Mouse (Mus musculus) midbrain, embryonic 16.5 days (tissue): ENCODE measurements around the gene Ap2s1. TPM values are rescaled to one million over a fixed set of nuclear protein-coding genes. Genes with fewer than 3 reads are reported as not detected.
"Not testable (repeated sequence)": the region's sequence is repeated elsewhere in the genome, so short reads cannot be mapped to it uniquely, and the experiment has no call there.

ENCODE experiments used
- ATAC-seq: fragments of 200-750 bp; cut with Nextera tagmentation; 2 replicates; pipeline ENCODE4 v1.8.0; 2017; ENCODE audit warnings: moderate TSS enrichment
- H3K27ac ChIP-seq: fragments of 300-500 bp; sonication (generic); 2 replicates; pipeline ENCODE4 v1.5.1; 2014; ENCODE audit warnings: mild to moderate bottlenecking, low read length, mixed read lengths
- H3K27me3 ChIP-seq: fragments of 300-500 bp; sonication (generic); 2 replicates; pipeline ENCODE4 v1.6.1; 2014; ENCODE audit warnings: low read depth, low read length, mixed read lengths; ENCODE audit not compliant: control insufficient read depth, insufficient read depth
- H3K36me3 ChIP-seq: fragments of 300-500 bp; sonication (generic); 2 replicates; pipeline ENCODE4 v1.6.1; 2014; ENCODE audit warnings: mild to moderate bottlenecking, low read length, moderate library complexity, mixed read lengths; ENCODE audit not compliant: control insufficient read depth, insufficient read depth
- H3K4me1 ChIP-seq: fragments of 300-500 bp; sonication (generic); 2 replicates; pipeline ENCODE4 v1.6.1; 2014; ENCODE audit warnings: mild to moderate bottlenecking, low read length, mixed read lengths; ENCODE audit not compliant: control insufficient read depth, insufficient read depth
- H3K4me2 ChIP-seq: fragments of 300-500 bp; sonication (generic); 2 replicates; pipeline ENCODE4 v1.6.1; 2014; ENCODE audit warnings: mild to moderate bottlenecking, low read length, mixed read lengths
- H3K4me3 ChIP-seq: fragments of 300-500 bp; sonication (generic); 2 replicates; pipeline ENCODE4 v1.5.1; 2014; ENCODE audit warnings: low read depth, mild to moderate bottlenecking, low read length, moderate library complexity, mixed read lengths
- H3K9ac ChIP-seq: fragments of 300-500 bp; sonication (generic); 2 replicates; pipeline ENCODE4 v1.6.1; 2014; ENCODE audit warnings: low read depth, low read length, mixed read lengths
- H3K9me3 ChIP-seq: fragments of 300-500 bp; sonication (generic); replicated peaks from 2 replicates; pipeline ENCODE4 v1.6.1; 2014; ENCODE audit warnings: mild to moderate bottlenecking, low read length, mixed read lengths; ENCODE audit not compliant: control insufficient read depth, poor library complexity, severe bottlenecking
- WGBS: fragments of 180-500 bp; shearing (Covaris S2); extraction: QIAGEN DNeasy Blood & Tissue Kit; methylation state at CpG from one replicate; pipeline ENCODE4 v1.1.7; 2014; 5-methylcytosine and 5-hydroxymethylcytosine counted together
- polyA plus RNA-seq: library from polyadenylated mRNA; unstranded; fragments of >200 nt; fragmentation: Nextera tagmentation; extraction: Ambion mirVana; gene quantifications from 2 replicates; pipeline ENCODE4 v1.2.1, GENCODE M21; 2015

The Ap2s1 gene
- polyA plus RNA-seq, 1 experiment from 2014 or later = 461 TPM

GRCm38 (mm10) chr7:16716456-16717152 lies 21.6 kb upstream of the Ap2s1 start:
- H3K27ac ChIP-seq, ATAC-seq, H3K27me3 ChIP-seq, H3K36me3 ChIP-seq, H3K9ac ChIP-seq, H3K4me2 ChIP-seq, H3K9me3 ChIP-seq, H3K4me3 ChIP-seq, H3K4me1 ChIP-seq: not testable (repeated sequence)
- 35% methylated on average over 8 of the region's 8 CpGs for WGBS

DNA sequence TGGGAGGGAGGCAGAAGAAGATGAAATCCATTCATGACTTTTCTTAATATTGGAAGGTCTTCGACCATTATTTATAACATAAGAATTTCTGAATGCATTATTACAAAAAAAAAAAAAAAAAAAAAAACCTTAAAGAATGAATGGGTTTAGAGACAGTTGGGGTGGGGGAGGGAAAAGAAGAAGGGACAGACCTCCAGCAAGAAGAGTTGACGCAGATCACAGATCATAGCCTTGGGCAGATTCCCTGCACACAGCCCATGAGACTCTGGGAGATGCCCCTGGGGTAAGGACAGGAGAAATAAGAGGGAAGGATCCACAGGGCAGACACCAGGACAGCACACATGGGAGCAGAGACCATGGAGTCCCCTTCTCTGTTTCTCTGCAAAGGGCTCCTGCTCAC lies 16.6 kb upstream of the Ap2s1 start, which contains the start of gene Ceacam9:
Gene Ceacam9, plus strand, starts transcription at position 301 of the 400 bp plus-strand sequence.
- no peak within 1 kb of the TSS for H3K9ac ChIP-seq
- H3K27ac ChIP-seq = no peak within 1 kb of the TSS
- 80% methylated on average over 2 of the region's 2 CpGs for WGBS
- no peaks in the 10 kb centered on the region for H3K9me3 ChIP-seq
- H3K4me1 ChIP-seq = no peaks in the 10 kb centered on the region
- ATAC-seq = no peak
- H3K36me3 ChIP-seq = no peaks in the 10 kb centered on the region
- H3K27me3 ChIP-seq = no peaks in the 10 kb centered on the region
- no peak within 1 kb of the TSS for H3K4me3 ChIP-seq
- H3K4me2 ChIP-seq = no peak within 1 kb of the TSS

- ATAC-seq, H3K9me3 ChIP-seq: not testable (repeated sequence)
Observed at GRCm38 (mm10) chr7:16722490-16722889, 15.7 kb upstream of the Ap2s1 start.

GRCm38 (mm10) chr7:16728596-16729348 lies 9.4 kb upstream of the Ap2s1 start:
- WGBS = 30% methylated on average over 14 of the region's 14 CpGs
- peak; percentile 46 for ATAC-seq
- peak overlapping the region; percentile 7 for H3K4me3 ChIP-seq

More at GRCm38 (mm10) chr7:16722490-16722889, 15.7 kb upstream of the Ap2s1 start:
- not testable (repeated sequence) for H3K27me3 ChIP-seq, H3K36me3 ChIP-seq, H3K4me3 ChIP-seq, H3K4me2 ChIP-seq, H3K9ac ChIP-seq, H3K4me1 ChIP-seq, H3K27ac ChIP-seq
- WGBS = 72% methylated on average over 3 of the region's 3 CpGs

DNA sequence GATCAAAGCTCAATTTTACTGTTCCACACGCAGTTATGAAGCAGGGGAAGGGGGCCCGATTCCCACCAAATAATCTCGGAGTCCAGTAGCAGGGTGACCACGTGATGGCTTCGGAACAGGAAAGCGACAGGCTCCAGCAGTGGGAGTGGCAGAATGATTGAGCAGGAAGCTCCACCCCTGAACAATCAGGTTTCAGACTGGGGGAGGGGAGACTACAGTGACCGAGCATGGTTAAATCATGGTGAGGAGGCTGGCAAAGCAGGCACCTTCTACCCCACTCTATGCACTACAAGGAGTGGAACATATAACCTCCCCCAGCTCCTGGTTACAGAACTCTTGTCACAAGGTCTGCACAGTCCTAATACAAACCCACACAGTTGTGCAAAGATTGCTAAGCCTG lies 8.6 kb upstream of the Ap2s1 start:
- H3K9ac ChIP-seq = 0 out of 2 replicates have a peak overlapping the region, but pooled peaks have one; percentile 34
- H3K36me3 ChIP-seq, H3K27ac ChIP-seq, H3K4me1 ChIP-seq, H3K27me3 ChIP-seq, H3K9me3 ChIP-seq, H3K4me3 ChIP-seq: not testable (repeated sequence)
- 6% methylated on average over 7 of the region's 7 CpGs for WGBS
- peak overlapping the region; percentile 39 for H3K4me2 ChIP-seq
- ATAC-seq = 0 out of 2 replicates have a peak, but pooled peaks have one; percentile 19

More at GRCm38 (mm10) chr7:16728596-16729348, 9.4 kb upstream of the Ap2s1 start:
- Histone ChIP-seq H3K27ac (peak overlapping the region; percentile 66), H3K27me3 (no peaks in the 10 kb centered on the region), H3K9me3 (no peaks in the 10 kb centered on the region), H3K36me3 (no peaks in the 10 kb centered on the region), H3K9ac (0 out of 2 replicates have a peak overlapping the region, but pooled peaks have one; percentile 34), H3K4me2 (peak overlapping the region; percentile 44), H3K4me1 (peaks cover 7% of the 10 kb centered on the region; the same call in 1 of the 2 replicates)

DNA sequence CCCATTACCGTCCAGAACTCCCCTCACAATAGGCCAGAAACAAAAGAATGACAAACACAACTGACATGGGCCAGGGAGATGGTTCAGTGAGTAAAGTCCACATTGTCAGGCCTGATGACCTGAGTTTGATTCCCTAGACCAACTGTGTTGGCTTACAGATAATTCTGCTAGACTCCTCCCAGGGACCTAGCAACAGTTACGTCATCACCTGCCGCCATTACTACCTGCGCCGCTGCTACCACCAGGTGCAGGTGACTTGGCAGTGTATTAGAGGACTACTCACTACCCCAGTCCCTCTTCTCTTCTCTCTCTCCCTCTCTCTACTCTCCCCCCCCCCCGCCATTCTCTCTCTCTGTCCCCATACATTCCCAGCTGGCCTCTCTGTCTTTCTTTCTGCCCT lies 7.4 kb upstream of the Ap2s1 start:
- WGBS = 90% methylated on average over 5 of the region's 6 CpGs
- no peak overlapping the region for H3K4me2 ChIP-seq
- no peaks in the 10 kb centered on the region for H3K9me3 ChIP-seq

DNA sequence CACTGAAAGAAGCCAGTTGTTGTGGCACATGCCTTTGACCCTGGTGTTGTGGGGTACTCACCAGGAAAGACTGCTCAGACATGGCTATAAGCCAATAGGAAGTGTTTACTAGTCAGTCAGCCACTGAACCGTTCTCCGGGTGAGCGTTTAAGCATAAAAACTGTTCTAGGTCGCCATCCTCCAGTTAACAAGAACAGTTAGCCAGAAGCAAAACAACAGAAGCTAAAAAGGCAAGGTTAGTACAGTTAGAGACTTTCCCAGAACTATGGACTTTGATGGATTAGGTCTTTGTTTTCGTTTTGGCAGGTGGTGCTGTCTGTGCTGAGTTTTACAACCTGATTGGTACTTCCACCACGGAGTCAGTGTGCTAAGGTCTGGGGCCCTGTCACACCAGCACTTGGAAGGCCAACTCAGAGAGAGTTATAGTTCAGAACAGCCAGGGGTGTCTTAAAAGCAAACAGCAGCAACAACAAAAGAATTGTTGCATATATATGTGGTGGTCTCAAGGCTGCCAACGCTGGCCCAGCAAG lies 6.3 kb upstream of the Ap2s1 start:
- ATAC-seq = no peak

More for the DNA sequence above, 7.4 kb upstream of the Ap2s1 start:
- ATAC-seq = no peak
- Histone ChIP-seq H3K9ac (no peak overlapping the region), H3K4me1 (peaks cover 7% of the 10 kb centered on the region; the same call in 1 of the 2 replicates), H3K4me3 (no peak overlapping the region), H3K36me3 (no peaks in the 10 kb centered on the region), H3K27me3 (no peaks in the 10 kb centered on the region), H3K27ac (no peak overlapping the region)

GRCm38 (mm10) chr7:16737606-16738072 lies 571 bp upstream of the Ap2s1 start:
- Histone ChIP-seq H3K9me3 (no peaks in the 10 kb centered on the region), H3K4me3 (peak overlapping the region; percentile 90), H3K27ac (peak overlapping the region; percentile 17; the same call in 1 of the 2 replicates), H3K4me2 (peak overlapping the region; percentile 54), H3K27me3 (no peaks in the 10 kb centered on the region), H3K36me3 (no peaks in the 10 kb centered on the region), H3K9ac (peak overlapping the region; percentile 18; the same call in 1 of the 2 replicates), H3K4me1 (peaks cover 15% of the 10 kb centered on the region)
- 39% methylated on average over 10 of the region's 10 CpGs for WGBS
- ATAC-seq = peak; percentile 30; the same call in 1 of the 2 replicates

More for the DNA sequence above, 6.3 kb upstream of the Ap2s1 start:
- Histone ChIP-seq H3K9ac (no peak overlapping the region), H3K27me3 (no peaks in the 10 kb centered on the region), H3K27ac (no peak overlapping the region), H3K4me2 (no peak overlapping the region), H3K4me1 (peaks cover 7% of the 10 kb centered on the region; the same call in 1 of the 2 replicates), H3K36me3 (no peaks in the 10 kb centered on the region), H3K9me3 (no peaks in the 10 kb centered on the region), H3K4me3 (no peak overlapping the region)
- WGBS = 77% methylated on average over 7 of the region's 7 CpGs
